Mouse (Mus musculus) cerebellum, postnatal 36 days (tissue): Measurements from ENCODE around the gene Csrnp3.
"Not testable (repeated sequence)": the region's sequence is repeated elsewhere in the genome, so short reads cannot be mapped to it uniquely, and the experiment has no call there.

Experiments
- DNase-seq, 2 experiments: peaks; one replicate each; pipeline ENCODE4 v3.0.0; 2021 to 2022; ENCODE audit warnings: mixed read lengths in 2 of 2

Gene Csrnp3

DNA sequence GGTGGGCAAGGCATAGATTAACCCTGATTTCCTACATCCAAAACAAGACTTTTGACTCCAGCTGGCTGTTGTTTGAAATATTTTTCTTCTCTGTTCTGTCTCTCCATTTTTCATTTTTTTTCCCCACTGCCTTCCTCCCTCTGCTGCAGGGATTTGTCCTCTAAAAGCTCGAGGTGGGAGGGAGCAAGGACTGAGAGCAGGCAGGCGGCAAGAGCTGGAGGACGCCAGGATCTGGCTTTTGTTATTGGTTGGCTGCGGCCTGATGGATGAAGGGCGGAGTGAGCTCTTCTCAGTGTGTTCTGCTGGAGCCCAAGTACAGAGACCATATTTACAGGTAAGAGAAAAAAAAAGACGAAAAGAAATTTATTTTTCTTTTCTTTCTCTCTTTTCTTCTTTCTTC, at the start of gene Csrnp3:
Gene Csrnp3 (plus strand): TSS at position 217 of the 400 bp plus-strand sequence.
- DNase-seq, result peak; percentile 62 to 64

DNA sequence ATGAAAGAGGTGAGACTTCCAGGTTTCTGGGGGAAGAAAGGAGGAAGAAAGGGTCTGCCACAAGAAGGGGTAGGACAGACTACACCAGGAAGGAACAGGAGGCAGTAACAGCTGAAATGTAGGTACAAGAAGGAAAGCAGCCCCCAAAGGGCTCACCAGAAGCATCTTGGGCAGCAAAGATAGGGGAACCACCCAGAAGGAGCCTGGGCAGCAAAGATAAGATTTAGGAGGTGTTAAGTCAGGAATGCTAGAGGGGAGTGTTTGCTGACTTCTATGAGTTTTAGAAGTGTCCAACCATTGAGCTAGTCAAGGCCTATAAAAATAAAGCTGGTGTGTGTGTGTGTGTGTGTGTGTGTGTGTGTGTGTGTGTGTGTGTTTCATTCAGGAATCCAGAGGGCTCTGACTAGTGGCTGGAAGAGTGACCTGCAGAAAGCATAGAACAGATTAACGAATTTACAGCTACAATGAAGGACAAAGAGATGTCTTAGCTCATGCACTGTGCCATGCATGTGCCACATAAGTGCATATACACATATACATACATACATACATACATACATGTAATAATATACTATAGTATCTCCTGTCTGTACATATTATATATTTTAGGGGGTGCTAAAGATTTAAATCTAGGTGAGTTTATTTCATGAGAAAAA, 44.4 kb upstream of the Csrnp3 start:
- DNase-seq, result no peak

DNA sequence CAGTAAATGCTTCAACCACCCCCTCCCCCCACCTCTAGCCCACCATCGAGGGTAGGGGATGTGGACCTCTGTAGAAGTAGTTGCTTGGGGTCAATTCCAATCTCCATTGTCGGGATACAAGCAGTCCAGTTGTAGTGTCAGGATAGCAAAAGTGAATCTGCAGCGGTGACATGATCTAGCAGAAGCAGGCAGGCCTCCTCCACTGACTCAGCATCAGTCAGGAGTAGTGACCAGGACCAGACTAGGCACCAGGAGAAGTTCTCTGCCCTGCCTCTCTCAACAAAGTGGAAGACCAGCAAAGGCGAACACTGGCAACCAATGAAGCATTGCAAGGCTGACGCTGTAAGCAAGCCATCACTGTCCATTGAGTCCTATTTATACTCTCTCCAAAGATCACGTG, 39.0 kb upstream of the Csrnp3 start:
- DNase-seq, result no peak

DNA sequence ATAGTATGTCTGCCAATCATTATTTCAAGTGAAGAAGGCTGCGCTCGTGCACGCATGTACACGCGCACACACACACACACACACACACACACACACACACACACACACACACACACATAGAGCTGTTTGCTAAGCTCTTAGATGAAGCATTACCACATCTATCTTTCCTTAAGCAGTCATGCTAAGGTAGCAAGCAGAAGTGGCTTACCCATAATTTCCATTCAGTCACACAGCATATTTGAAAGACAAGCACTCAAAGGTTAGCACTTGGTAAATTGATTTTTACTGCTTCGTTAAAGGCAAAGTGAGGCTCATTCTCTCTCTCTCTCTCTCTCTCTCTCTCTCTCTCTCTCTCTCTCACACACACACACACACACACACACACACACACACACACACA, 34.4 kb upstream of the Csrnp3 start:
- DNase-seq, result not testable (repeated sequence)

DNA sequence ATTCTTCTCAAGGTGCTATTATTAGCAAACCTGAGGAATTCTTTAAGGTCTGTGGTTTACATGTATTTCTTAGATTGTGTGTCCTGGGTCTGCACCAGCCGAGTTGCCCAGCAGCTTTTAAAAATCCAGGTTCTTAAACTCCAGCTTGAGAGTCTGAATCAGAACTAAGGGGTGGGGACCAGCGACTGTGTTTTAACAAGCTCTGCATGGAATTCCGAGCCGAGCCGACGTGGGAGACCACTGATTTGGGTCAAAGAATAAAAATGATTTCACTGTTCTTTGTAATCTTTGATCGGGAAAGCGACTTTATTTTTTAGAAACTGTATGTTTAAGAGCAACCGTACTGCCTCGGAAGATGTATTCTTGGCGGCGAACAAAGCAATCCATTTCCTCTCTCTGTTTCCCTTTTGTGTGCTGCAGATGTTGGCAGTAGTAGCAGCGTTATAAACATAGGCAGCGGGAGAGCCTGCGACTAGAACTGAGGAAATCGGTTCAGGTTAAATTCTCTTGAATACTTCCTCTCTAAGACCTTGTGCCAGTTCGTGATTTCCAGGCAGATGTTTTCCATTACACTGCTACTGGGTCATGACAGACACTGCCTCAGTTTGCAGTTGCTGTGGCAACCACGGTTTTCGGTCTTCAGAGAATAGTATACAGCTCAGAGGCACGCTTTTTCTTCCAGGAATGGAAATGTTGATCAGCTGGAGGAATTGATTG, 27.3 kb upstream of the Csrnp3 start:
- DNase-seq, result no peak

DNA sequence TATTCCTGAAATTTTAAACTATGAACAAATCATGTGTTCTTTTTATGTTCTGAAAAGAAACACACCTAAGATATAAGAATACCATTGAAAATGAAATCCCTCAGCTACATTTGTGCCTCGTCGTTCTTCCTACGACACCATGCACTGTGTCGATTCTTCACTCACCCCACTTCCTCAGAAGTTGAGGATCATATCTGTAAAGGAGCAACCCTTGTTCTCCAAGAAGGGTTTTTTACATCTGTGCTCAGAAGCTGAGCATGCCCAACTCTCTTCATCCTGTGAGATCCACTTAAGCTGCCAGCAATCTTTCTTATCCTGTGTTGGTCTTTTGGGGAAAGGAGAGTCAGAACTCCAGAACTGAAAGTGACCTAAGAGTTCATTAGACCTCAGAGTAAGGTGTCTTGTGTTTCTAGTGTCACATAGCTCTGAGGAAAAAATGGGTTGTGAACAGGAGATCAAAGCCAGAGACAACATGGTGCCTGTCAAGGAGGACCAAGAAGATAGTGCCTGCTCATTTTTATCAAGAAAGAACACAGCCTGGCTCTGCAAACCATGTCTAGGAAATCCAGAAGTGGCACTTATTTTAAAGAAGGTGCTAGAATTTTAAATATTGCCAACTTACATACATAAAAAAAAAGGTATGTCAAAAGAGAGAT, 25.3 kb upstream of the Csrnp3 start:
- DNase-seq, result no peak

DNA sequence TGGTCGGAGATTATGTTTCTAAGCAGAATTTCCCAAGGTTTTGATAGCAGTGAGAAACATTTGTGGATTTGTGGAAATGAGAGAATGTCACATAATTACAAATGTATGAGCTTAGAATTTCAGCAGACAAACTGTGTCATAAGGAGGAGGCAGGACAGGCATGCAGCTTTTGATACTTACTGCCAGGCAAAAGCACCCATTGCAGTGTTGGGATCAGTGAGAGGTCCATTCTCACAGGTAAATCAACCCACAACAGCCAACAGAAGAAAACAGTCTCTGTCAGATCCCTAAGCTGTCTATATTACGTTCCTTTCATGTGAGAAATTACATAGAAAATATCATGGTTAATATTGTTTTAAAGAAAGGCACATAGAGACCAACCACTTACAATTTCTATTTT, 19.3 kb upstream of the Csrnp3 start:
- no peak for DNase-seq

DNA sequence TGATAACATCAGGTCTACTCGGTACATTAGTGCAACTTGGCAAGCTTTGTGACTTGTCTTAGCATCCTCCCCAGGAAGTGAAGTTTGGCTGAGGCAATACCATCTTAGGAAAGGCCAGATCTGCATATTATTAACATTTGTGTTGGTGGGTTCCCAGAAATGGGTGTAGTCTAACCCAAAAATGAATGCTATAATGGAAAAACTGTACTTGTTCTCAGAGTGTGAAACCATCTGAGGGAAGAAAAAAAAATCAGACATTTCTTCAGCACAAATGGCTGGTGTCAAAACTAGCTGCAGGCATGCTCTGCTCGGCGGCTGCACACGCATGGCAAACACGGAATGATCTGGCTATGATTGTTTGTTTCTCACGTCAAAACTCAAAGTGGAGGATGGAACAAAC, 18.8 kb upstream of the Csrnp3 start:
- DNase-seq, result no peak

DNA sequence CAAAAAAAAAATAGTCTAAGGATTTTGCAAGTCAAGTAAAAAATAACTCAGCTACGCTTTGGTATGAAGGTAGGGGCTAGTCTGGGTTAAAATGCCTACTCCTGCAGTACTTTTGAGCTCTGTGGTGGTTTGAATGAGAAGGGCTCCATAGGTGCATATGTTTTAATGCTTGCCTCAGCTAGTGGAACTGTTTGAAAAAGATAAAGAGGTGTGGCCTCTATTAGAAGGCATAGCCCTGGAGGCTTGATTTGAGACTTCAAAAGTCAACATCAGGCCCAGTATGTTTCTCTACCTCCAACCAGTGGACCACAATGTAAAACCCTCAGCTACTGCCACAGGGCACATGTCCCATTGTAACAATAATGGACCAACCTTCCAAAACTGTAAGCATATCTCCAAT, 16.9 kb upstream of the Csrnp3 start:
- DNase-seq, result no peak

DNA sequence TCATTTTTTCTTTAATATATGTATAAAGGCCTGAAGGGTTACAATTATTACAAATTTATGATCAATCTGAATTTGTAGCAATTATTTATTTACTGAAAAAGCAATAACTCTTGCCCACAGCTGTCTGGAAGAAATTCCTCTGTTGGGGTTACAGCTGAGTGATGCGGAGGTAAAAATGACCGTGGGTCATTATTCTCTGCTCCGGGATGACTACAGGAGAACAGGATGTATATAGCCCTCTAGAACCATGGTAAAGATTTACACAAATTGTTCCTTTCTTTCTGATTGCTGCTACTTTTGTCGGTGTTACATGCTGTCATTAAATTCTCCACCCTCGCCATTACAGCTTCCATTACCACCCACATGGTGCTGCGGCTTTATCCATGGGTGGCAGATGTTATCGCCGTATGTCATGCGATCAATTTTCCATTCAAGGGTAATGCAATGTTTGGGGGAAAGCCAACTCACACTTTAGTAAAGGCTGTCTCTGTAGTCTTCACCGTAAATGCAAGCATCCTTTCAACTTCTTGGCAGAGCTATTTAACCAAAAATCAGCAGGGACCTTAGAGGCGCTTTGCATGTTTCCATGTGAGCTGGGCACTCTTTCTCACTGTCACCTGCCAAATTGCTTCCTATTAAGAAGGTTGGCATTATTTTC, 12.7 kb upstream of the Csrnp3 start:
- DNase-seq, result no peak

DNA sequence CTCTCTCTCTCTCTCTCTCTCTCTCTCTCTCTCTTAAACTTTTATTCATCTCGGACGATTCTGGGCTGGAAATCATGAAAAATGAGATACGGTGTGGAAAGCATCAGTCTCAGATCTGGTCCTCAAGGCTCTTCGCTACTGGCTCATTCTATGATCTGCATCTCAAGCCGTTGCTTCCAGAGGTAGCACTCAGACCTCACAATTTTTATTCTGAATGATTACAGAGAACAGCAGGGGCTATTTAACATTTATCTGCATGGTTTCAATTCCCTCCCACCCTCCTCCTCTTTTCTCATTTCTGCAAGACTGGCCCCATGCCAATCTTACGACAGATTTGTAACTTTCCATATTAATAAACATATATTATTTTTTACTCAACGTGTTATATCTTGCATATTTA, 12.1 kb upstream of the Csrnp3 start:
- no peak for DNase-seq

DNA sequence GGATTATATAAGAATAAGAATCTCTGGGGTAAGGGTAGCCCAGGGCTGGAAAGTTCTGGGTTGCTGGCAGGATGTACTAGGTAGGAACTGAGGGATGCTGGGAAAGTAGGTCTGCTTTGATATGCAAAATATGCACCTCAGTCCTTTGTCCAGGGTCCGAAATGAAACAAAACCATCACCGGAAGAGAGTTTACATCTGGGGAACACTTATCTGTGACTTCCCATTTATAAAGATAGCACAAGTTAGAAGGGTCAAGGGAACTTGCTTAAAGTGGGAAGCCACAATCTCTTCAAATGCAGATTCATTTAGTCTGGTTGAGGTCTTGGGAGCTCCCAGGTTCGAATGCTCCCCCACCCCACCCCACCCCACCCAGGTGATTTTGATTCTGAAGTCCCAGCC, 4.0 kb upstream of the Csrnp3 start:
- no peak for DNase-seq

DNA sequence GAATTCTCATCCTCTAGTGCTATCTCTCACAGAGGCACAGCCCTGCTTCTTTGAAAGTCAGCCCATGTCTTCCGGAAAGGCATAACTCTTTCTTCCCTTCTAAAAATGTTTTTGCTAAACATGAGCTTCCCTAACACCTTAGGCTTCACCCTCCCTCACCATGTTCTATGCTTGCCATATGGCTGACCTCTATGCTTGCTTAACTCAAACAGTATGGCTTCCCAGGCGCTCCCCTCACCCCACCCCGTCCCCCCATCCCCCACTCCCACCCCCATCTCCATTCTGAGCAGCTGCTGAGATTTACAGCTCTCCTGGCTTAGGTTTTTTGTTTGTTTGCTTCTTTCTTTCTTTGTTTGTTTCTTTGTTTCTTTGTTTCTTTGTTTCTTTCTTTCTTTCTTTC, 3.2 kb upstream of the Csrnp3 start:
- DNase-seq, result no peak

DNA sequence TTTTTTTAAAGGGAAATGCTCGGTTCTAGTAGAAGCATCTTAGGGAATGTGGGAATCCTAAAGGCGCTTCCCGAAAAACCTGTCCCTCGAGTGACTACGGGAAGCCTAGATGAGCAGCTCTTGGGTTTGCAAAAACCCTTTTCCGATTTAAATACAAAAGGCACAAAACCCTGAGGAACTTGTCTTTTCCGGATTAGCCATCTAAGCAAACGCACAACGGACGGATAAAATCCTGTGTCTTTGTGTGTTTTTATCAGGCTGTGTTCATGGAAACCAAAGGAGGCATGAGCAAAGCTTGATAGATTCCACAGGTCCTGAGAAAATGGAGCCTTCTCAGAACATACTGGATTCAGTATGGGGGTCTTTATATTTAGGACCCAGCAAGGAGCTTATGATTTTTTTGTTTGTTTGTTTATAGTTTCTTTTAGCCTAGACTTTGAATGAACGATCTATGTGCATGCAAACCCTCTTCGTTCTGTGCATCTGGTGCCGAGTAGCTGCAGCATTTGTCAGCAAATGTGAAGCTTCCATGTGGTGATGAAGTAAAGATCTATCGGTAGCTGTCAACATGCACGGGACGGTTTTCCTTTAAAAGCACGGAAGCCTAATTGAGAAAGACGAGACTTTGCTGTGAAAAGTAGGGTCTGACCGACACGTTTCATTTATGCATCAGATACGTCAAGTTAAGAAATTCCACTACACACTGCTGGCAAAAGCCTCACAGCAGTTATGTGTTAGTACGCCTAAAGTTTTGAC, 611 bp downstream of the Csrnp3 start:
- peak in 1 of 2 experiments; percentile 30 for DNase-seq

DNA sequence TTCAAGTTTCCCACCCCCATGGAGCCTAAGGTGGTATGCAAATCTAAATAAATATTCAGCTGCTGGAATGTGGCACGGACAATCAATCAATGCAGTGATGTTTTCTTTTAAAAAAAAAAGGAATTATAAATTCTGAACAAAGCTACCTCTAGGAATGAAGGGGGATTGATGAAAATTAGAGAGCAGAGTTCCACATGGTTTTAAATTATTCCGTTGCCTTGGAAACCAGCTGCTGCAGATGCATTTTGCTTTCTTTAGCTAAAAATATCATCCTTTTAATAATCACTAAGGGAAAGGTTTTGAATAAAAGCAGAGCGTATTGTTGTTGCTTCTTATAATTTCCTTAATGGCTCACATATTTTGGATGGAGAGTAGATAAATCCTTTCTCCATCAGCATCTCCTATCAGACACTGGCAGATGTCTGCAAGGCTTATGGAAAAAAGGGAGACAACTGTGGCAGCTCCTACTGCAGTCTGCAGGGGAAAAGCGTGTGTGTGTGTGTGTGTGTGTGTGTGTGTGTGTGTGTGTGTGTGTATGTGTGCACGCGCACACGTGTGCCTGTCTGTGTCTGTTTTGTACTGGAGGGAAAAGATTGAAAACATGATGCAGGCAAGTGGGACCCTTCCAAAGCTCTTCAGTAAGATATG, 2.0 kb downstream of the Csrnp3 start:
- DNase-seq, result no peak

DNA sequence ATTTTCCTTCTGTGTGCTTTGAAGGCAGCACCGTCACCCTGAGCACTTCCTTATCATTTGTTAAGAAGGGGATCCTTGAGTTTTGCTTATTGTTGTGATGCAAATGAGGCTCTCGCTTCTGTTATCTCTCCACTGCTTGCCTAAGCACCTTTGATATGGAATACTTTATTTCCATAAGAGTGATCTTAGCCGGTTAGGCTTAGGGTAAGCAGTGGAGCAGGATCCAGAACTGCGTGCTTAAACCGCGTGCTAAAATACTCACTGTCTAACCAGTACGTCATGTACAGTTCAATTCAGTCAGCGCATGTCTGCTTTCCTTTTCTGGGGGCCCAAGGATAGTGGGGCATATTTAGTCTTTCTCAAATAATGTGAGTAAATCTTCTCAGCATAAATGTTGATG, 3.1 kb downstream of the Csrnp3 start:
- no peak for DNase-seq

DNA sequence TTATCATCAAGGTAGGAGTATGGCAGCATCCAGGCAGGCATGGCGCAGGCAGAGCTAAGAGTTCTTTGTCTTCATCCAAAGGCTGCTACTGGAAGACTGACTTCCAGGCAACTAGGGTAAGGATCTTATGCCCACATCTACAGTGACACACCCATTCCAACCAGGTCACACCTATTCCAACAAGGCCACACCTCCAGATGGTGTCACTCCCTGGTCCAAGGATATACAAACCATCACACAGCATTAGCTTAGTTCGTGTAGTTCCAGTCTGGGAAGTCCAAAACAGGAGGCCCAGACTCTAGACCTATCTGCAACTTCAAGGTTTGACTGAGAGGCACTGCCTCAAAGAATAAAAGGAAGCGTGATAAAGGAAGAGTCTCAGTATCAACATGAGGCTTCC, 4.7 kb downstream of the Csrnp3 start:
- DNase-seq, result not testable (repeated sequence)

DNA sequence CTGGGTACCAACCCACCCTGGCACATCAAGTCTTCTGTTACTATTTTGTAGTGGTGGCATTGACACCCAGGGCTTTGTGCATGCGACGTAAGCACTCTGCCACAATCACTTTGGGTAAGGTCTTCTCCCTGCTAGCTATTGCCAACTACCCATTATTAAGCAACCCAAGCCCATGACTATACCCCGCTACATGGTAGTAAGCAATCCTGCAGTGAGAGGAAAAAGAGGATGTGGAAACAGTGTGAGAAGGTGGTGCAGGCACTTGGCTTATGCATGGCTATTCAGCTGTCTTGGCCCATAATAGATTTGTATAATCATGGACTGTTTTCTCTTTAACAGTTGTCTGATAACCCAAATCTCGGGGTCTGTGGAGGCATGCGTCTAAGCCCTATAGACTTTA, 11.2 kb downstream of the Csrnp3 start:
- no peak for DNase-seq

DNA sequence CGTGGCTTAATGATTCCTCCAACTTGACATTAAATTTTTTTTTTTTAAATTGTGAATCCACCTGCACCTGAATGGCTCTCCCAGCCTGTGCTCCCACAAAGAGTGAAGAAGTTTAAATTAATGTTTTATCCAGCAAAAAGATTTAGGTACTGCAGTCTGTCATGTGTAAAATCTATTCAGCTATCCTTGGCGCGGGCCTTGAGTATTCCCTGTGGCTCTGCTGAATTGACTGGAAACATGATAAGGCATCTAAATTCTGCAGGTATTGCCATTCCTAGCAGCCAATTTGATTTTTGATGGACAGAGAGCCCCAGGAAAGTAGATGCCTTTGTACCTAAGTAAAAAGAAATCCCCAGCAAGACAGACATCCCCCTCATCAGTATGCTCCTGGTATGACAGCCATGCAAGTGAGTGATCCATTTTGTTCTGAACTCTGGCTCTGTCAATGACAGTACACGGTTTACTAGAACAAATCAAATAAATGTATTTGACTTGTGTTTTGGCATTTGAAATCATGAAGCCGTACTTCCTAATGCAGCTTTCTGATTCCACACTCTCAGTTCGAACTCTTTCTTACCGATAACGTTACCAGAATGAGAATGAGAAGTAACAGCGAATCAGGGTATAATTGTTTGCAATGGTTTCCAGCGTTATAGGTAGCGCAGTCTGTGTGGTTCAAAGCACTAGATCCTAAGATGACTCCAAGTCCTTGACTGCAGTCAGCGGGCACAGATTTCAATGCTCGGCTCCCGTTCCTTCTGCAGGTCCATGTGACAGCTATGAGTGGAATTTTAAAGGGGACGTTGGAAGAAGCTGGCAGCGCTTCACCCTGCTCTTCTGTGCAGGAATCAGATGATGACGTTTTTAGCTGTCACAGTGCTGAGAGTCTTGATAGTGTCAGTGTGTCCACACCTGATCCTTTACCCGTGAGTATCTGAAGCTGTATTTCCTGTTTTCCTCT, 14.5 kb downstream of the Csrnp3 start:
- DNase-seq, result peak; percentile 6 to 7

DNA sequence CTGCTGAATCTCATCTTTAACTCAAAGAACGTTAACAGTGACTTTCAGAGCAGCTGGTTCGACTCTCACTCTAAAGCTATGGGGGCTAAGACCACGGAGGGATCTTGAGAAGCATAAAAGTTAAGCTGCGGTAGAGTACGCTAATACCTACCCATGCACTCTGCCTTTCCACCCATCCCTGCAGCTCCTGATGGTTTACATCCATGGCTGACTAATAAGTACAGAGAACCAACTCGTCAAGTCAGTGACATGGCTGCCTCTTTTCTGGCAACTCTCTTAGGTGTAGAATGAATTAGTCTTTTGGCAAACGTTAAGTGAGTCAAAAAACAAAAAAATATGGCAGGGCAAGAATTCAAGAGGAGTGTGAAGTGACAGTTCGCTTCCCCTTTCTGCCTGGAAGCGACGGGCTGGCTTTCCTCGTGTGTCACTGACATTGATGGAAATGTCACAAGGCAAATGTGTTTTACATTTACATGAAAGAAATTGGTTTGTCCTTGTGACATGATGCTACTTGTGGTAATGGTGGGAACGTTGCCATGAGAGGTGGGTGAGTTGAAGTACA, 19.3 kb downstream of the Csrnp3 start:
- no peak for DNase-seq
